Comparison of ENCODE assay signal across 8 mouse cellular contexts in genomic region chr2:172613891-172614391, GRCm38 (mm10).
DNase-seq lines count a peak whose midpoint lies in the region; ATAC-seq lines count a peak whose summit lies in the region.
"Had no signal": no experiment of that assay in that cellular context is flagged by ENCODE, and none has a peak within 500 bp of the region (broad histone marks: within the 10 kb centered on the region; RNA-seq: fewer than 3 reads in every experiment).

No protein-coding gene starts in this region.

- H3K9me3 ChIP-seq in forebrain, embryonic 15.5 days, result no peaks in the 10 kb centered on the region
- H3K9me3 ChIP-seq in liver, embryonic 16.5 days (replicated peaks; ENCODE audit: control insufficient read depth, low read length), result no peaks in the 10 kb centered on the region

- peak overlapping the region; percentile 45 for H3K4me2 ChIP-seq in forebrain, embryonic 15.5 days (replicated peaks)
- peak overlapping the region; percentile 32 for H3K4me2 ChIP-seq in liver, embryonic 16.5 days (ENCODE audit: low read depth, low read length)

- 2% methylated on average over 18 of the region's 18 CpGs for WGBS in forebrain, embryonic 15.5 days
- WGBS in liver, embryonic 16.5 days (ENCODE audit: insufficient replicate concordance), result under 1% methylated on average over 18 of the region's 18 CpGs

- no peaks in the 10 kb centered on the region for H3K27me3 ChIP-seq in forebrain, embryonic 15.5 days
- peaks cover 3% of the 10 kb centered on the region for H3K27me3 ChIP-seq in liver, embryonic 16.5 days (ENCODE audit: control insufficient read depth, insufficient read depth, low read depth, low read length)

- peak overlapping the region; percentile 31 for H3K4me3 ChIP-seq in forebrain, embryonic 15.5 days
- H3K4me3 ChIP-seq in liver, embryonic 16.5 days (ENCODE audit: low read depth, low read length), result no peak overlapping the region

- H3K36me3 ChIP-seq in forebrain, embryonic 15.5 days, result no peaks in the 10 kb centered on the region
- no peaks in the 10 kb centered on the region for H3K36me3 ChIP-seq in liver, embryonic 16.5 days (ENCODE audit: control insufficient read depth, insufficient read depth)

- H3K27ac ChIP-seq in forebrain, embryonic 15.5 days (replicated peaks), result no peak overlapping the region
- no peak overlapping the region for H3K27ac ChIP-seq in liver, embryonic 16.5 days (ENCODE audit: low read length)

- H3K4me1 ChIP-seq in forebrain, embryonic 15.5 days, result peaks cover 9% of the 10 kb centered on the region
- H3K4me1 ChIP-seq in liver, embryonic 16.5 days (ENCODE audit: control insufficient read depth, low read depth, low read length), result no peaks in the 10 kb centered on the region

- DNase-seq in ES-CJ7 (ENCODE audit: low read depth, low spot score) (peak; percentile 87), R1 (ENCODE audit: low read depth, low spot score) (peak; percentile 71)
- no peak for DNase-seq in testis, postnatal 10 days (ENCODE audit: low spot score)
- no peak for DNase-seq in urinary bladder, postnatal 4 days (ENCODE audit: low spot score in 2 of 2)
- no peak for DNase-seq in right cerebral cortex, postnatal 10 days (ENCODE audit: low spot score in 2 of 2)
- DNase-seq: cerebellum, adult 8-10 months had no signal

- ATAC-seq in forebrain, embryonic 15.5 days (replicated peaks), result no peak
- no peak for ATAC-seq in liver, embryonic 16.5 days (ENCODE audit: low read depth)

- H3K9ac ChIP-seq in forebrain, embryonic 15.5 days (replicated peaks), result peak overlapping the region; percentile 28; the same call in 1 of the 2 replicates
- H3K9ac ChIP-seq in liver, embryonic 16.5 days (ENCODE audit: low read depth, low read length), result no peak overlapping the region

Comparison
In these comparisons a context has a peak if more than half of its experiments do, and no peak if none do; other contexts are left out.
1. DNase-seq: peak in ES-CJ7 (single experiment) and R1 (single experiment); none in testis, postnatal 10 days (single experiment), urinary bladder, postnatal 4 days (0 of 2) and right cerebral cortex, postnatal 10 days (0 of 2).